Mouse (Mus musculus) cerebellum, adult 2 months (tissue): ENCODE results near the gene 1700037H04Rik.

Experiments
- CTCF ChIP-seq: fragments of 200-500 bp; IDR thresholded peaks from 2 replicates; pipeline ENCODE4 v1.5.1; 2011; ENCODE audit warnings: low read depth, mild to moderate bottlenecking, control low read depth, low read length, moderate library complexity, borderline replicate concordance; ENCODE audit not compliant: insufficient read depth
- POLR2A ChIP-seq: fragments of 200-500 bp; IDR thresholded peaks from 2 replicates; pipeline ENCODE4 v1.6.1; 2011; ENCODE audit warnings: low read length, control low read depth, borderline replicate concordance; ENCODE audit not compliant: insufficient read depth

GRCm38 (mm10) chr2:131187602-131187922 lies 27.7 kb upstream of the 1700037H04Rik start:
- TF ChIP-seq CTCF: no peak
- no peak for TF ChIP-seq POLR2A
